Mouse (Mus musculus) CH12F3 (cell line): ENCODE results near the gene Cxcr2.
"Not testable (repeated sequence)": the region's sequence is repeated elsewhere in the genome, so short reads cannot be mapped to it uniquely, and the experiment has no call there.

Experiments used
- in situ Hi-C: fragments of 300-500 bp; cut with MboI; formaldehyde crosslinking; loops from 2 replicates; pipeline ENCODE4 v1.14.3; 2020; ENCODE audit warnings: low sequenced_read_pairs

The Cxcr2 gene

DNA sequence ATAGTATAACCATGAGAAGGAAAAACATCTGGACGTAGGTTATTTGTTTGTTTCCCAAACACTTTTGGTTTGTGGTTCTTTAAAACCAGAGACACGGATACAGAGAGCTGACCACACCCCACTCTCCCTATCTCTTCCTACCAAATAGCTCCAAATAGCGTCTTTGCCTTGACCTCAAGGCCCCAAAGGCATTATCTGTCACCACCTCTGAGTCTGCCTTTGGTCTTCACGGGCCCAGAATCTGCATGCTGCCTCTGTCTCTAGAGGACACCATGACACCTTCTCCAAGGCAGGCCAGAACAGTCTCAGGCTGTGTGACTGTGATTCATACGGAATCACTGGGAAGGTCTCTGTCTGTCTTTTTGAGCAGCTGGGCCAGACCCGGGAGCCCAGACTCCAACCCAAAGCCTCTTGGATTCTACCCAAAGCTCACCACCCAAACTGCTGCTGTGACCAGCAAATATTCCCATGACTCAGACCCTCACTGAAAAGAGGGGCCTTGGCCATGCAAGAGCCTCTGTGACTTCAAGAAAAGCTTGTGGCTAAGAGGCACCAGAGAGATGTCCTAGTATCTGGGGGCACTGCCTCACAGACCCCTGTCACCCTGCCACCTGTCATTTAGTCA, 18.4 kb upstream of the Cxcr2 start:
- in situ Hi-C loops: no loop called here

DNA sequence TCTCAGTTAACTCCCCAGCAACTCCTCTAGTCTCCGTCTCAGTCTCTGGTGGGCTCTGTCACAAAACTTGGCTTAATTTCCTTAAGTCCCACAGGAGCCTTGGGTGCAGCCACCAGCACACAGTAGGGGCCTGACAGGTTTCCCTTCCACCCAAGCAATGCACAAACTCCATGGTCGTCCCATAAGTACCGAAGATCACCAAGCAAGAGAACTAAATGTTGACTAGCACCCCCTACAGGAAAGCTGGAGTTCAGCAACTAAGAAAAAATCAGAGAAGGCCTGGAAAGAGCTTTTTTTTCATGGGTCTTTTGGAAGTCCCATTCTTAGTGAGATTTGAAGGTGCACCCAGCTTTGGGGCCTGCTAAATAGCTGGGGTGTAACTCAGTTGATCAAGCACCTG, 14.4 kb upstream of the Cxcr2 start:
- in situ Hi-C loops: no loop called here

GRCm38 (mm10) chr1:74141781-74142180, 12.0 kb upstream of the Cxcr2 start:
- in situ Hi-C loops: no loop called here

DNA sequence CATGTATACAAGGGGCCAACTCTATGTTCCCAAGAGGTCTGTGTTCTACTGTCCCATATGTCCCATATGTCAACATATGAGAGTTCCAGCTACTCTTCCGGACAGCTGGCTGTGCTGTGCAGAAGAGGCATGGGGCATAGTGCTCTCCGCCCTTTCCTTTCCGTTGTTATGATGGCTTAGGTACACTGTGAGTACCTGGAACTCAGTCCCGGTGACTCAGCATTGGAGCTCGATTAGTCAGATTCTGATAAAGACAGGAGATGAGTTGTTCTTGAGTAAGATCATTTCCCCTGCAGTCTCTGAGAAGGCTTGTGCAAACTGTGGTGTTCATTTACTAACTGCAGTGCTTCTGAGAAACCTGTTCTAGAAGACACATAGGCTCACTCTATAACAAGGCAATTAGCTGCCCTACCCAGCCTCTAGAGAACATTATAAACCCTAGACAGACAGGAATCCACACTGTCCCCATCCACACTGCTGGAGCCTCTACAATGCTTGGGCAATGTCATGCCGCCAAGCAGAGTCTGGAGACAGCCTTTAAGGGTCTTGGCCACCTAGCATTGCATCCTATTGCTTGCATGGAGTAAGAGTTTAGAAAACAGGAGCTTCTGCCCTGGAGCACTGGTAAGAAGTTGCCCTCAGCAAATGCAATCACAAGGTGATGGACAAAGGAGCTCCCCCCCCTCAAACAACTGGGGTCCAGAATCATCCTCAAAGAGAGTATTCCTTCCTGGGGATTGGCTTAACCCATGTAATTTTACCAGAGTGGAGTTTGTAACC, 4.5 kb upstream of the Cxcr2 start:
- in situ Hi-C loops: no loop called here

DNA sequence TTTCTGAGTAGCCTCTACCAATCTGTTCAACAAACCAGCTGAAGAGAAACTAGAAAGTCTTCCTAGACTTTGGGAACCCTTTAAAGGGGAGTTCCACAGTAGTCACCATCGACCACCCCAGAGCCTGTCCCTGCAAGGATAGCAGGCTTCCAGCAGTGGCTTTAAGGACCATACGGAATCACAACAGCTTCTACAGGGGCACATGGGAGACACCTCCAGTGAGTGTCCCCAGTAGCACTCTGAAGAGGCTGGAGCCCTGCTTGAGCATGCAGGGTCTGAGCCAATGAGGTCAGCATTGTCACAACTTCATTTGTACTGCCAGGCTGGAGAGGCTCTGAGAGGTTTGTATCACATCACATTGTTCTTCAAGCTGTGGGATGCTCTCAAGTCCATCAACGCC, 3.7 kb upstream of the Cxcr2 start:
- in situ Hi-C loops: no loop called here

DNA sequence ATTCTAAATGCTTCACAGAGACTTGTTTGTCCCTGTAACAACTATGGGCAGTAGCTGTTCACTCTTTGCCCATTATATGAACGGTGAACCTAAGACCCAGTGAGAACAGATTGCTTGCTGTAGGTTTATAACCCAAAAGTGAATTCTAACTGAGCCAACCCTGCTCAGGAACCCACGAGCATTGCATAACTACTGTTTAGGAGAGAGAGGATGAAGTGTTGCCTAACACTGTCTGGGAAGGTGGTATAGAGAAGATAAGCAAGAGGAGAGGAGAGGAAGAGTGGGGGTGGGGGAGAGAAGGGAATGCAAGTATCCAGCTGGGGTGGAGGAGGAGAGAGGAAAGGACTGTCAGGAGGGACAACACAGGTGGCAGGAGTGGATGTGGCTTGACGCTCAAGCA, 2.7 kb upstream of the Cxcr2 start:
- in situ Hi-C loops: no loop called here

DNA sequence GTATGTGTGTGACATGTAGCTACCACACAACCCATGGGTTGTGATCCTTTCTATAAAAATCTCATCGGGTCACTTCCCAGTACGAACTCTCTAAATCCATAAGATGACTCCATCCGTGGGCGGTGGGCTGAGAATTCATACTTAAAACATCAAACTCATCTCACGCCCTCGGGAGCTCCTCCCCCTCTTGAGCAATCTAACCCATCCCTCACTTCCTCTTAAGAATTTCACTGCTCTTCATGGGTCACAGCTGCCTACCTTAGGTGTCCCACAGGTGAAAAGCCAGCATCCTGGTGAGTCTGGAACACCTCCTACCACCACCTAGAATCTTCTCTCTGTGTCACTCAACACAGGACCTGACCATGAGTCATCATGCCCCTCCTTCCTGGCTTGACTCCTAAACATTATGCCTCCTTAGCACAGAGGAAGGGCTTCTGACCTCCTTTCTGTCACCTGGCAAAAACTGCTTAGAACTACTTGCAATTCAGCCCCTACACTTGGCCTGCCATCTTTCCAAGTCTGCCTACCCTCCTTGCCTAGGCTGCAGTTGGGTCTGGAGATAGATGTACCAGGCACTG, 1.7 kb downstream of the Cxcr2 start:
- in situ Hi-C loops: no loop called here

DNA sequence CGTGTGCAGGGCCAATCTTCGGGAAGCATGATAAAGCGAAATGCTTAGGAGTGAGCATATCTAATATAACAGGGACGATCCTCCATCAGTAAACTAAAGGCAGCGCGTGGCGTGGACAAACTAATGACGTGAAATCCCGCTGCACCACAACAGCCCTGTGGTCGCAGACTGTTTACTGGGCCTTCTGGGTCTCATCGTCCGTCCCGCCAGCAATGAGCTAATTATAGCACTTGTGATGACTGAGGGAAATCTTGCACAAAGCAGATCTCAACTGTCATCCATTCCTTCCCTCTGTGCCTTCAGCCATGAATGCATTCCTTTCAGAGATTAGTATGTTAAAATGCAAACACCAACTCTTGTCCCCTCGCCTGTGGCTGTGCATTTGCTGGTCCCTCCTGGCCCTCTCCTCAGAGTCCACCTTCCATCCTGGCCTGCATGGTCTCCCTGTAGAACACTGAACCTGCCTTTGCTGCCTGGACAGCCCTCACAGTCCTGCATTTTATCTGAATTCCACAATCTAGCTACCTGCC, 2.7 kb downstream of the Cxcr2 start:
- in situ Hi-C loops: no loop called here

GRCm38 (mm10) chr1:74159613-74160012, 5.8 kb downstream of the Cxcr2 start:
- in situ Hi-C loops: not testable (repeated sequence)

DNA sequence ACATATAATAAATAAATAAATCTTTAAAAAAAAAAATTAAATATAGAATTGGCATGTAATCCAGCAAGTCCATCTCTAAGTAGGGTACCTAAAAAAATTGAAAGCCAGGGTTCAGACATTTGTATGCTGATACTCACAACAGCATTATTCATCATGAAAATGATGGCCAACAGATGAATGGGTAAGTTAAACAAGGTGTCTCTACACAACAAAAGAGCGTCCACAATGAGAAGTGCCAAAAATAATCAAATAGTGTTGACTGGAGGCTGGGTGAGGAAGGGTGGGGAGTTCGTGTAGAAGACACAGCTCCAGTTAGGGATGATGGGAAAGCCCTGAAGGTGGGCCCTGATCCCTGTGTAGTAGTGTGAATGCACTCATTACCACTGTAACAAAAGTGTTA, 6.2 kb downstream of the Cxcr2 start:
- in situ Hi-C loops: no loop called here

GRCm38 (mm10) chr1:74167136-74167535, 13.3 kb downstream of the Cxcr2 start:
- in situ Hi-C loops: no loop called here

- in situ Hi-C loops: no loop called here
Observed at GRCm38 (mm10) chr1:74169721-74170120, 15.9 kb downstream of the Cxcr2 start.

DNA sequence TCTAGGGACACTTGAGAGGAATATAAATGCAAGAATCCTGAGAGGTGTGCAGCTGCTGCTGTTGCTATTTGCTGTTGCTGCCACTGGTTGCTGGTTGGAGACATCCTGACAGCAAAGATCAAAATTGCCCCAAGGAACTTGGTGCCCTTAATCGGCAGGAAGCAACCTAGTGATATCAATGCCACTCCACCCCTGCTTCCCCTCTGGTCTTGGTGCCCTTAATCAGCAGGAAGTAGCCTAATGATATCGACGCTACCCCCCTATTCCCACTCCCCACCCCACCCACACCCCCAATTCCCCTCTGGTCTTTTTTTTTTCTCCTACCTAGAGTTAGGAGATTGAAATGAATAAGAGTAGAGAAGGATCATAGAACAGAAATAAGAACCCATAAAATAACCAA, 18.9 kb downstream of the Cxcr2 start:
- in situ Hi-C loops: no loop called here

DNA sequence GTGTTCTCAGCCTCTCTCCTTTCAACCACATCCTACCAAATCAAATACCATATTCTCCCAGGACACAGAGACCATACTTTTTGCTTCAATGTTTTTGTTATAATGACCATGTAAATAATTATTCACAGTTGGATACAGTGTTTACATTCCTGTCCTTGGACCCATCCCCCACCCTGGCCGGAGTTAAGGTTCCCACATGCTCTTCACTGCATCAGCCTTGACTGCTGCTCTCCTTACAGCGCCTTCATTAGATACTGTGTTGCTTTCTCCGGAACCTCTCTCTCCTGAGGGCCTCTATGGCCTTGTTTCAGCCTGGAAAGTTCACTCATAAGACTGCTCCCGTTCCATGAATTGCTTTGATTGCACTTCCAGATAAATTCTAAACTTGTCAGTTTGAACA, 21.9 kb downstream of the Cxcr2 start:
- in situ Hi-C loops: no loop called here

- in situ Hi-C loops: no loop called here
Observed at GRCm38 (mm10) chr1:74178618-74179017, 24.8 kb downstream of the Cxcr2 start.

- in situ Hi-C loops: no loop called here
Observed at GRCm38 (mm10) chr1:74179624-74180408, 26.0 kb downstream of the Cxcr2 start.

DNA sequence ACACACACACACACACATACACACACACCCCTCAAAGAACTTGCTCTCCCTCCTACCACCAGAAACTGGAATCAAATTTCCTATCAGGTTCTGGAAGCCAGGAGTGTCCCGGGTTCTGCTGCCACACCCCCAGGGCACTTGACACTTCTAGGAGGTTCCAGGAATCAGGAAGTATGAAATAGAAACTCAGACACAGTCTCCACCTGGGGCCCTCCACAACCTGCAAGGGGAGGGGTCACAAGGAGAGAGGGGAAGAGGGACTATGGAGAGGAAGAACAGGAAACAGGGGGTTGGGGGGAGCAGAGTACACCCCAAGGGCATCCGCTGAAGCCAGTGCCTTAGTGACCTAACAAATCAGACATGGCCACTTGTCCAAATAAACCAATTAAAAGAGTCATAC, 27.7 kb downstream of the Cxcr2 start:
- in situ Hi-C loops: no loop called here

DNA sequence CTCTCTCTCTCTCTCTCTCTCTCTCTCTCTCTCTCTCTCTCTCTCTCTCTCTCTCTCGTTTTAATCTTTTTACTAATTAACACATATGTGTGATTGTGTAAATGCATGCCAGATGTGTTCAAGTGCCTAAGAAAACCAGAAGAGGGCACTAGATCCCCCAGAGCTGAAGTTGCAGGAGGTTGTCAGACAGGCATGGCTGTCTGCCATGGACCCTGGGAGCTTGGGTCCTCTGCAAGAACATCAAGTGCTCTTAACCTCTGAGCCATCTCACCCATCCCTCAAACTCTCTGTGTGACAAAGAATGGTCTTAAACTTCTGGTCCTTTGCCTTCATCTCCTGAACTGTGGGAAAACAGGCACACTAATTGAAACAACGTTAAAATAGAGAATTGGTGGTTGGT, 29.2 kb downstream of the Cxcr2 start:
- in situ Hi-C loops: no loop called here

- in situ Hi-C loops: no loop called here
Observed at GRCm38 (mm10) chr1:74190471-74190870, 36.7 kb downstream of the Cxcr2 start.

DNA sequence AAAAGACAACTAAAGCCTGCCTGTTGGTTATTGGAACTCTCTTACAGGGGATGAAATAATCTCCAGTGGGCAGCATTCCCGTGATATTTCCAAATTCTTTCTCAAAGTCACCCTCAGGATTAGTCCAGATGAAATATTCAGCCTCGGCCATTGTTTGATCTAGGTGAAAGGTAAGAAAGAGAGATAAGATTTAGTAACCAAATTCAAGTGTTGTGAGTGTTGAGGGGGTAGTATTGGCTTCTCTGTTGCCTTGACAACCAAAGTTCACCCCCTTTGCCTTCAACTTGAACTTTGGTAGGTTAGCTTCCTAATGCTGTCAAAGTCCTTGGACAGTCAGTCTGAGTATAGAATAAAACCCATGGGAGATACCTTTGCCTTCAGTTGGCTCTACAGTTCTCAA, 38.9 kb downstream of the Cxcr2 start:
- in situ Hi-C loops: no loop called here

- in situ Hi-C loops: no loop called here
Observed at GRCm38 (mm10) chr1:74194445-74194844, 40.7 kb downstream of the Cxcr2 start, which contains the start of gene Cxcr1. TSS of gene Cxcr1 (minus strand) at chr1:74194631.
